Mouse (Mus musculus) olfactory bulb, adult 2 months (tissue): ENCODE data around the gene Morn1. TPM values are rescaled to one million over a fixed set of nuclear protein-coding genes. Genes with fewer than 3 reads are reported as not detected.
A peak's percentile ranks its signal among the peaks of the same experiment; 100 is the strongest.

Experiments used
- H3K27ac ChIP-seq: fragments of 200-500 bp; 2 replicates; pipeline ENCODE4 v1.5.1; 2012; ENCODE audit warnings: low read depth, low read length; ENCODE audit not compliant: insufficient read depth
- H3K4me1 ChIP-seq: fragments of 200-500 bp; 2 replicates; pipeline ENCODE4 v1.6.1; 2012; ENCODE audit warnings: low read length; ENCODE audit not compliant: control insufficient read depth, insufficient read depth
- H3K4me3 ChIP-seq: fragments of 200-500 bp; 2 replicates; pipeline ENCODE4 v1.5.1; 2012; ENCODE audit warnings: mild to moderate bottlenecking, low read depth, low read length, moderate library complexity; ENCODE audit not compliant: insufficient read depth
- CTCF ChIP-seq: fragments of 200-500 bp; IDR thresholded peaks from 2 replicates; pipeline ENCODE4 v1.5.1; 2012; ENCODE audit warnings: low read depth, mild to moderate bottlenecking, low read length, moderate library complexity; ENCODE audit not compliant: insufficient read depth
- POLR2A ChIP-seq: fragments of 200-500 bp; IDR thresholded peaks from 2 replicates; pipeline ENCODE4 v1.6.1; 2012; ENCODE audit warnings: mild to moderate bottlenecking, low read depth, low read length, moderate library complexity; ENCODE audit not compliant: insufficient read depth
- WGBS: fragments of 180-500 bp; shearing (Covaris S2); methylation state at CpG from one replicate; pipeline ENCODE4 v1.1.7; 2018; 5-methylcytosine and 5-hydroxymethylcytosine counted together
- polyA plus RNA-seq: library from polyadenylated mRNA; stranded (reverse); fragments of >200 nt; gene quantifications from 2 replicates; pipeline ENCODE4 v1.2.4, GENCODE M21; 2012; ENCODE audit warnings: low replicate concordance; ENCODE audit not compliant: missing spikeins, insufficient read depth, insufficient read length

Morn1 gene
- polyA plus RNA-seq, 1 experiment: not detected

- peaks cover 42% of the 10 kb centered on the region for H3K4me1 ChIP-seq
- TF ChIP-seq POLR2A (no peak), CTCF (no peak)
- no peak overlapping the region for H3K4me3 ChIP-seq
- no peak overlapping the region for H3K27ac ChIP-seq
- 83% methylated on average over 2 of the region's 2 CpGs for WGBS
Measured at GRCm38 (mm10) chr4:155140150-155140549, 53.8 kb downstream of the Morn1 start.

GRCm38 (mm10) chr4:155140795-155141265, 54.5 kb downstream of the Morn1 start:
- H3K27ac ChIP-seq: no peak overlapping the region
- TF ChIP-seq POLR2A (no peak), CTCF (no peak)
- 56% methylated on average over 12 of the region's 12 CpGs for WGBS
- H3K4me1 ChIP-seq: peaks cover 45% of the 10 kb centered on the region
- H3K4me3 ChIP-seq: no peak overlapping the region

GRCm38 (mm10) chr4:155142836-155143235, 56.5 kb downstream of the Morn1 start:
- 89% methylated on average over 5 of the region's 5 CpGs for WGBS
- Histone ChIP-seq H3K4me3 (no peak overlapping the region), H3K4me1 (peaks cover 46% of the 10 kb centered on the region)

GRCm38 (mm10) chr4:155143411-155143810, 57.0 kb downstream of the Morn1 start:
- TF ChIP-seq CTCF (no peak), POLR2A (no peak)
- peaks cover 45% of the 10 kb centered on the region for H3K4me1 ChIP-seq
- H3K4me3 ChIP-seq: no peak overlapping the region
- 52% methylated on average over 2 of the region's 2 CpGs for WGBS
- H3K27ac ChIP-seq: peak overlapping the region; percentile 85

More at GRCm38 (mm10) chr4:155142836-155143235, 56.5 kb downstream of the Morn1 start:
- TF ChIP-seq POLR2A (no peak), CTCF (no peak)
- H3K27ac ChIP-seq: no peak overlapping the region

GRCm38 (mm10) chr4:155143871-155144502, 57.6 kb downstream of the Morn1 start:
- Histone ChIP-seq H3K4me3 (no peak overlapping the region), H3K27ac (peak overlapping the region; percentile 85), H3K4me1 (peaks cover 49% of the 10 kb centered on the region)
- TF ChIP-seq CTCF: no peak
- TF ChIP-seq POLR2A: no peak
- WGBS: 17% methylated on average over 12 of the region's 12 CpGs

- Histone ChIP-seq H3K4me1 (peaks cover 54% of the 10 kb centered on the region), H3K4me3 (no peak overlapping the region), H3K27ac (no peak overlapping the region)
- 33% methylated on average over 4 of the region's 4 CpGs for WGBS
- no peak for TF ChIP-seq CTCF
- TF ChIP-seq POLR2A: no peak
Measured at GRCm38 (mm10) chr4:155144548-155145180, 58.3 kb downstream of the Morn1 start.

GRCm38 (mm10) chr4:155146107-155146823, 59.9 kb downstream of the Morn1 start:
- Histone ChIP-seq H3K4me3 (no peak overlapping the region), H3K27ac (peak overlapping the region; percentile 54), H3K4me1 (peaks cover 63% of the 10 kb centered on the region)
- TF ChIP-seq POLR2A: no peak
- no peak for TF ChIP-seq CTCF
- 60% methylated on average over 14 of the region's 14 CpGs for WGBS

GRCm38 (mm10) chr4:155148453-155148852, 62.1 kb downstream of the Morn1 start:
- TF ChIP-seq CTCF (no peak), POLR2A (no peak)
- no peak overlapping the region for H3K27ac ChIP-seq
- H3K4me3 ChIP-seq: no peak overlapping the region
- WGBS: 92% methylated on average over 4 of the region's 4 CpGs
- H3K4me1 ChIP-seq: peaks cover 72% of the 10 kb centered on the region
